Comparison of ENCODE assay signal across 9 mouse cellular contexts in genomic region chr9:72808176-72808575, GRCm38 (mm10). TPM values are rescaled to one million over a fixed set of nuclear protein-coding genes. Genes with fewer than 3 reads are reported as not detected.
DNase-seq lines count a peak whose midpoint lies in the region; ATAC-seq lines count a peak whose summit lies in the region.
"Had no signal": no experiment of that assay in that cellular context is flagged by ENCODE, and none has a peak within 500 bp of the region (broad histone marks: within the 10 kb centered on the region; RNA-seq: fewer than 3 reads in every experiment).

No protein-coding gene starts in this region.

- no peak for DNase-seq in heart, postnatal 14 days
- peak; percentile 72 for DNase-seq in R1 (ENCODE audit: low read depth, low spot score)
- DNase-seq in testis, postnatal 10 days (ENCODE audit: low spot score), result no peak
- no peak for DNase-seq in B cell, adult 2 months
- DNase-seq in natural killer cell, adult 2 months (ENCODE audit: low spot score in 2 of 2), result no peak

- H3K4me2 ChIP-seq in heart, embryonic 14.5 days (ENCODE audit: low read length), result peak overlapping the region; percentile 93
- H3K4me2 ChIP-seq in hindbrain, embryonic 13.5 days, result peak overlapping the region; percentile 100
- H3K4me2 ChIP-seq in midbrain, embryonic 16.5 days (ENCODE audit: low read length), result peak overlapping the region; percentile 100

- no peaks in the 10 kb centered on the region for H3K36me3 ChIP-seq in heart, embryonic 14.5 days (ENCODE audit: control insufficient read depth, insufficient read depth, low read length)
- no peaks in the 10 kb centered on the region for H3K36me3 ChIP-seq in hindbrain, embryonic 13.5 days
- no peaks in the 10 kb centered on the region for H3K36me3 ChIP-seq in midbrain, embryonic 16.5 days (ENCODE audit: control insufficient read depth, insufficient read depth, low read length)

- H3K4me1 ChIP-seq in heart, embryonic 14.5 days (ENCODE audit: control insufficient read depth in 2 of 2, insufficient read depth in 2 of 2, low read length in 2 of 2), result peaks cover 3 to 27% of the 10 kb centered on the region in 2 experiments
- H3K4me1 ChIP-seq in hindbrain, embryonic 13.5 days (replicated peaks), result peaks cover 17% of the 10 kb centered on the region
- H3K4me1 ChIP-seq in midbrain, embryonic 16.5 days (ENCODE audit: control insufficient read depth, insufficient read depth, low read length), result peaks cover 20% of the 10 kb centered on the region

- intact Hi-C loops in heart, postnatal 14 days (cut with DNase I), result loop anchor here (5.0 kb wide), 1 partner anchor 41 kb away; no protein-coding TSS in a partner anchor

- no peaks in the 10 kb centered on the region for H3K27me3 ChIP-seq in heart, embryonic 14.5 days (ENCODE audit: control insufficient read depth, insufficient read depth, low read length)
- peaks cover 16% of the 10 kb centered on the region for H3K27me3 ChIP-seq in hindbrain, embryonic 13.5 days
- peaks cover 16% of the 10 kb centered on the region for H3K27me3 ChIP-seq in midbrain, embryonic 16.5 days (ENCODE audit: control insufficient read depth, insufficient read depth, low read depth, low read length)

- peak overlapping the region; percentile 85 for H3K9ac ChIP-seq in heart, embryonic 14.5 days (ENCODE audit: low read length)
- no peak overlapping the region for H3K9ac ChIP-seq in hindbrain, embryonic 13.5 days
- no peak overlapping the region for H3K9ac ChIP-seq in midbrain, embryonic 16.5 days (ENCODE audit: low read depth, low read length)

- no peaks in the 10 kb centered on the region for H3K9me3 ChIP-seq in heart, embryonic 14.5 days (ENCODE audit: control insufficient read depth, low read length)
- no peaks in the 10 kb centered on the region for H3K9me3 ChIP-seq in hindbrain, embryonic 13.5 days
- H3K9me3 ChIP-seq in midbrain, embryonic 16.5 days (replicated peaks; ENCODE audit: control insufficient read depth, low read length, poor library complexity, severe bottlenecking), result no peaks in the 10 kb centered on the region

- peak overlapping the region; percentile 80 to 88 for H3K4me3 ChIP-seq in heart, embryonic 14.5 days (ENCODE audit: control insufficient read depth in 1 of 2, insufficient read depth in 1 of 2, low read depth in 1 of 2, low read length in 2 of 2)
- H3K4me3 ChIP-seq in hindbrain, embryonic 13.5 days, result peak overlapping the region; percentile 83
- peak overlapping the region; percentile 84 for H3K4me3 ChIP-seq in midbrain, embryonic 16.5 days (ENCODE audit: low read depth, low read length)

- H3K27ac ChIP-seq in heart, embryonic 14.5 days (replicated peaks in 1 of 2; ENCODE audit: control insufficient read depth in 1 of 2, insufficient read depth in 1 of 2, low read depth in 2 of 2, low read length in 2 of 2), result no peak overlapping the region
- H3K27ac ChIP-seq in hindbrain, embryonic 13.5 days, result no peak overlapping the region
- no peak overlapping the region for H3K27ac ChIP-seq in midbrain, embryonic 16.5 days (ENCODE audit: low read length)

- ATAC-seq in heart, embryonic 14.5 days (ENCODE audit: insufficient number of reproducible peaks, insufficient read depth, low FRiP score, low read depth), result no peak
- ATAC-seq in hindbrain, embryonic 13.5 days (ENCODE audit: low FRiP score), result no peak
- ATAC-seq in midbrain, embryonic 16.5 days, result no peak

- WGBS in heart, embryonic 14.5 days, result 4% methylated on average over 6 of the region's 6 CpGs
- 0% methylated on average over 6 of the region's 6 CpGs for WGBS in hindbrain, embryonic 13.5 days
- under 1% methylated on average over 6 of the region's 6 CpGs for WGBS in midbrain, embryonic 16.5 days

RNA-seq across cellular contexts. Expression of gene Prtg, which starts 1.5 kb away (rescaled TPM):
- polyA plus RNA-seq in heart, embryonic 14.5 days (2014; fragmentation: Nextera tagmentation; extraction: Ambion mirVana), result 0.82 and 1.1 TPM in 2 replicates
- total RNA-seq in heart, postnatal 14 days (2021), result under 1 TPM; 0.12 to 0.14 TPM
- 0.72 and 0.74 TPM in 2 replicates for polyA plus RNA-seq in hindbrain, embryonic 13.5 days (2015; fragmentation: Nextera tagmentation; extraction: Ambion mirVana)
- polyA plus RNA-seq in midbrain, embryonic 16.5 days (2015; fragmentation: Nextera tagmentation; extraction: Ambion mirVana), result 0.41 and 0.56 TPM in 2 replicates
- total RNA-seq: MEL had no signal
